Mouse (Mus musculus) c-Kit-positive CD71-positive TER-119-positive erythroid progenitor cells, embryonic 14.5 days (primary cell): Measurements from ENCODE around the gene Gpatch1.

Experiments
- DNase-seq: peaks from one replicate; pipeline ENCODE4 v3.0.0-alpha.2; 2013; ENCODE audit warnings: low spot score

Gene Gpatch1

DNA sequence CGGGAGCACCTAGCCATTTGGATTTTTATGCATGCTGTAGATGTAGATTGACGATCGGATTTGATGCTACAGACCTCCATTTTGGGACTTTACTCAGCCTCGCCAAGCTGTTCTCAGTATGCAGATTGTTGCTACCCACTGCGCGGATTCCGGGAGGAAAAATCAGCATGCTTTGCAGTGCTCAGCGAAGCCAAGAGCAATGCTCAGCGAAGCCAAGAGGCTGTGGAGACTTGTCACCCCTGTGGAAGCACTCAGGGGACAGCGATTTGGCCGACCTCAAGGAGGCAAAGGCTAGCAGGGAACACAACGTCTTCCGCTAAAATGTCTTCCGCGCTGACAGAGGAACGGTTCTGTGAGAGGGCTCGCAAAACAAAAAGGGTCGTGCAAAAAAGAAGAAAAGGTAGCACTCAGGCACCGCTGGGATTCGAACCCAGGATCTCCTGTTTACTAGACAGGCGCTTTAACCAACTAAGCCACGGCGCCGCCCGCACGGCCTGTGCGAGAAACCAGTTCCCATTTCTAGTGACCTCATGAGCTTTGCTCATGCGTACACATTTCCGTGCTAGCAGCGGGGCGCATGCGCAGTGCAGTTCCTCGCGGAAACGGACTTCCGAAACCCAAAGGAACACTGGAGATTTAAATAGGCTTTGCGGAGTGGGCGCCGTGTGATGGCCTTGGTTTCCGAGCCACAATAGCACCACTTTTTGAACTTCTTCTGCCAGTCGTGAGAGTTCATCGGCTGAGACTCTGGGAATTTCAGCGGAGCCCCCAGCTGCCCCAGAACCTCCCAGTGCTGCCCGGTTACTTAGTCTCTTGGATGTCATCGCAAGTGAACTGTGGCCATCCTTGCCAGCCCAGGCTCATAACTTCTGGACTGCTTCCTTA is 83.6 kb downstream of the Gpatch1 start:
- peak; percentile 93 for DNase-seq

DNA sequence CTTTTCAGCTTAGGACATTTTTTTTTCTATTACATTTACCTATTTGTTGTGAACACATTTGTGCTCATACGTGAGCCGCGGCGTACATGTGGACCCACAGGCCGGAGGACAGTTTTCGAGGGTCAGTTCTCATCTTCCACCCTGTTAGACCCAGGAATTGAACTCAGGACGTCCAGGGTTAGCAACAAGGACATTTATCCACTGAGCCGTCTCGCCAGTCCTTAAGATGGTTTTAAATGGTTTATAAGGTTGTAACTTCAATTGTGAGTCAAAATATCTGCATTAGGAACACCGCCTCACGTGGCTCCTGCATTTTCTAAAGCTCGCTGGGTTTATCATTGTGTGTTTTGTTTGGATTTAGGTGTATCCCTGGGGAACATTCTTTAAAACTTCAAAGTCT is 84.4 kb downstream of the Gpatch1 start:
- DNase-seq = no peak

DNA sequence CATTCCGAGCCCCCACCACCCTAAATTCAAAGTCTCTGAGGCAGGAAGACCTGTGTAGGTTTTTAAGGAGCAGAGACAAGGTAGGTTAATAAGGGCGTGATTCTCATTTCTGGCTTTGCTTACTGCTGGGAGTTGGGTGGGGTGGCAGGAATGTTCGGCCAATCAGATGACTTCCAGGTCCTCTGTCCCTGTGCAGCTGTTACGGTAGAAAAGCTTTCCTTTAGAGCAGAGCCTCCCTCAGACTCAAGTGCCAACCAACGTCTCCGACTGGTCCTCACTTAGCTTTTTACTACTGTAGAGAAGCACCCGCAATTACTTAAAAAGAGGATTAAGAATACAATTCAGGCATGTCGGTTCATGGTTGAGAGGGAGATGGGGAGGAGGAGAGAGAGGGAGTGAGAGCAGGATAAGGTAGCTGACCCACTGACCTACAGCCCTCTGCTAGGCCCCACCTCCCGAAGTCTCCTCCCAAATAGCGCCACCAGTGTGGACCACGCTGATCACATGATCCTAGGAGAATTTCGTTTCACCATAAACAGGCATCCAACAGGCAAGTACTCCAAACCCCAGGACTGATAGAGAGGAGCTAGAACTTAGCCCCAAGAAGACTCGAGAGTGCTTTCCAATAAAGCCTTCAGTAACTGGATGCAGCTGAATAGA is 85.3 kb downstream of the Gpatch1 start:
- DNase-seq = no peak

DNA sequence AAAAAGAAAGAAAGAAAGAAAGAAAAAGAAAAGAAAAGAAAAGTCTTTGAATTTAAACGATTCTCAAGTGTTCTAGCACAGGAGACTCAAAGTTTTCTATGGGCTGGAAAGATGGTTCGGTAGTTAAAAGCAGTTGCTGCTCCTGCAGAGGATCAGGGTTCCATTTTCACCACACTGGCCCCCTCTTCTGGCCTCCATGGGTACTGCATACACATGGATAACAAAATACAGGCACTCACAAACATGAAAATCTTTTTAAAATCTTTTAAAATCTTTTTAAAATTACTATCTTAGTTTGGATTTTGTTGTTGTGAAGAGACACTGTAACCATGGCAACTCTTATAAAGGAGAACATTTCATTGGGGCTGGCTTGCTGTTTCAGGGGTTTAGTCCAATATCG is 87.9 kb downstream of the Gpatch1 start:
- DNase-seq = peak; percentile 37
